Mouse (Mus musculus) CH12F3 (cell line): ENCODE measurements around the gene Cask.

ENCODE experiments used
- in situ Hi-C: fragments of 300-500 bp; cut with MboI; formaldehyde crosslinking; loops from 2 replicates; pipeline ENCODE4 v1.14.3; 2020; ENCODE audit warnings: low sequenced_read_pairs

Gene Cask

DNA sequence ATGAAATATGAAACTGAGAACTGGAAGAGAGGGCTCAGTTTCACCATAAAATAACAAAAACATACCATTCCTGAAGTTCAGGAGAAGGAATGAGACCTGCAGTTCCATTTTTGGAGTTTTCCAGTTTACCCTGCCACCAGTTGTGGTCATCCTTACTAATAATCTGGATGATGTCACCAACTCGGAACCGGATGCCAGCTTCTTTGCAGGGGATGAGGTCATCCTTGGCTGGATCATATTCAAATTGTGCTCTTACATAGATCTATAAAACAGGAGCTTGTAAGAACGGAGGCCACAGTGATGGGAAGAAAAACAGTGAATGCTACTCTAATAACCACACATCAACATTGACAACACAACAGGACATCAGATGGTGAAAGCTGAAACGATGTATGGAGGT is 302.1 kb downstream of the Cask start:
- in situ Hi-C loops: no loop called here

DNA sequence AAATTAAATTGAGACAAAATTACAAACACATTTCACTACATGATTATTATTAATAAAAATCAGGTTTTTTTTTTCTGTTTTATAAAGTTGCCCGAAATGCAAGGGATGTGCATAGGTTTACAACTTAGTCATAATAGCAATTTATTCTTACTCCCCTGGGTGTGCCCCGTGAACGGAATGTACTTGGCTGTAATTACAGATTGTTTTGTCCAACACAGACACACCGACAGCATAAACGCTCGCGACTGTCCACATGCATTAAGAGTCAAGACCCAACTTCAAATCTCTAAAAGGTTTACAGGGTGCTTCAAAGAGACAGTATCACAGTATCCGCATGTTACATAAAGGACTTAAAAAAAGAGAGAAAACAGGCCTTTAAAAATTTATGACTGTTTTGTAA is 329.9 kb downstream of the Cask start:
- in situ Hi-C loops: no loop called here

DNA sequence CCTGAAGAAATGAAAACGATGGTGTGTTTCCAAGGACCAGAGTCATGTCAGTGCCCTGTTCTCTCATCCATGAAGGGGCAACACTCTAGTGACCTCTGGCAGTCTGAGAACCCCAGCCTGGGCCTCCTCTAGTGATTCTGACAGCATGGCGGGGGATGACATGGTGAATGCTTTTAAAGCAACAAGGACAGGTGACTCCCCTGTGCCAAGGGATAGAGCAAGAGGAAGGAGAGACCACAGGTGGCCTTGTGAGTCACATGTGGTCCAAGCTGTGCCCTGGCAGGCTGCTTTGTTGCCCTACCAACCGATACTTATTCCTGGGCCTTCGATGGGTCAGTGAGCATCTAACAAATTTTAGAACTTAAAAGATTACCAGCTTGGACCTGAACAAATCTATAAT is 330.6 kb downstream of the Cask start:
- in situ Hi-C loops: no loop called here

DNA sequence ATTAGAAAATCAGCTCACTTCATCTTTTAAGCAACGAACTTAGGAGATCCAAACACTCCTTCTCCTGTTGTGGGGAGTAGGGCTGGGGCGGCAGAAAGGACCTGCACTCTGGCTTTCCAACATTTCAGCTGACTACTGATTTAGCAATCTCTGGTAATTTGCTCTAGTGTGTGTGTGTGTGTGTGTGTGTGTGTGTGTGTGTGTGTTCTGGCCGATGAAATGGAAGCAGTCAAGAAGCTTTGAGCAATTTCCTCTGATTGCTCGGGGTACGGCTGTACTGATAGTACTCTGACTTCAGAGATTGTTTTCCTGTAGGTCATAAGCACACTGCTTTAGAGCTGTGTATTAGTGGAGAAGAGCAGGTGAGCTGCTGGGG is 331.8 kb downstream of the Cask start:
- in situ Hi-C loops: no loop called here

DNA sequence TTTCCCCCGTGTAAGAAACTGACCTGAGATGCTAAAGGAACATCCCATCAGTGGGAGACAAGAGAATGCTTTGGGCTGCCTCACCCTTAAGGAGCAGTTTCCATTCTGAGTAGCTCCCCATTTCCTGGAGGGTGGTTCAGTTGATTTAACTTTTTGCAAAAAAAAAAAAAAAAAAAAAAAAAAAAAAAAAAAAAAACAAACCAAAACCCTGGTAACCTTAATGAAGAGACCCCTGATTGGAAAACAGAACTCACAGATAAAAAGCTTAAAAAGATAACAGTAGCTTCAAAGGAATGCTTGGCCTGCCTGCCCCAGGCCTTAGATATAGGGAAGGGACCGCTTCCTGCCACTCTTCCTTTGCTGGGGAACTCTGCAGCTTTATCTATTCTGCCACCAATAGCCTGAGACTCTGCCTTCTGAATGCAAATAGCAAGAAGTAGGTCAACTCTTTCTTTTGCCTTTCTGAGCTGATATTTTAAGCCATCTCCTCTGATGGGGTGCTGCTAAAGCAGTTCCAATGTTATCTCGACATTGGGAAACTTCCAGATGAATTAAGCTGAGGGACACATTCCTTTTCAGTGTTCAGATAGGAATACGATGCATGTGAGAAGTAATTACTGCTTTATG is 332.3 kb downstream of the Cask start:
- in situ Hi-C loops: no loop called here

DNA sequence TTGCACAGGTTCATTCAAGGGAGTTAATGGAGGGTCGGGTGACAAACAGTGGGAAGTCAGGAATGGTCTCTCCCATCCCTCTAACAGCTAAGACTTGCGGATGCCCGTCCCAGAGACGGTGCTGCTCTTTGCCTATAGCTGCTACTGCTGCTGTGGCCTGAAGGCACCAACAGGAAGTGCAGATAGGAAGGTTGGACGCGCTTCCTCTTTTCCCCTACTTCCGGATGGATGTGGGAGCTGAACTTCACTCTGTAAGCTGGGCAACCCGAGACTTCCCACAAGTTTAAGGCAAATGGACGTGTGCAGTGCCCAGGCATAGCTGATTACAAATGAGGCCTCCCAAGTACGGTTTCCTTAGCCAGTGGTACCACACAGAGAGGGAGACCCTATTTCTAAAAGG is 333.1 kb downstream of the Cask start:
- in situ Hi-C loops: no loop called here

DNA sequence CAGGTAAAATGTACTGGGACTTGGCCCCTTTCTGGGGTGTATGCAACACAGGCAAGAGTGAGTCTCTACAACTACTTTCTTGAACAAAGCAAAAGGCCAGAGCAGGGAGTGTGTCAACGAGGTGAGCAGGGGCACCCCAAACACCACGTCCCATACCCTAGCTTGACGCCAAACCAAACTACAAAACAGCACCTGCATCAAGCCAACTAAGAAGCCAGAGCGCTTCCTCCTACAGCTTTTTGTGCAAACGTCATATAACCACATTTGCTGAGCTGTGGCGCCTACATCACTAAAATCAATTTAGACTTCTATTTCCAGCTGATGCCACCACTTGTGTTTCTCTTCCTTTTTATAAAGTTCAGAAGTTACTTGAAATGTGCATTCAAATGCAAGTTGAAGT is 334.7 kb downstream of the Cask start:
- in situ Hi-C loops: no loop called here

DNA sequence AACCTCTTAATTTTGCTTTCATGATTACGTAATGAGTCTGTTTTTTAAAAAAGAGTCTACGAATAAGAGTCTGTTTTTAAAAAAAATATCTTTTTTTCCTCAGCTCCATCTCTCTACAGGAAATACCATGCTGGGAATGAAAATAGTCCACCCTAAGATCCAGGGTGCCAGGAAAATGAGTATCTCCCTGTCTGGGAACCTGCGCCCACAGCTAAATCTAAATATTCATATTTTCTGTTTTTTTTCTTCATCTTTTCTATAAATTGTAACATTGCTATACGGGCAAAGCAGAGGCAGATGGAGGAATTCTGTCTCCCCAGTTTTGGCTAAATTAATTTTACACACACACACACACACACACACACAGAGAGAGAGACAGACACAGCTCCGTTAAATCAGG is 337.3 kb downstream of the Cask start:
- in situ Hi-C loops: no loop called here

DNA sequence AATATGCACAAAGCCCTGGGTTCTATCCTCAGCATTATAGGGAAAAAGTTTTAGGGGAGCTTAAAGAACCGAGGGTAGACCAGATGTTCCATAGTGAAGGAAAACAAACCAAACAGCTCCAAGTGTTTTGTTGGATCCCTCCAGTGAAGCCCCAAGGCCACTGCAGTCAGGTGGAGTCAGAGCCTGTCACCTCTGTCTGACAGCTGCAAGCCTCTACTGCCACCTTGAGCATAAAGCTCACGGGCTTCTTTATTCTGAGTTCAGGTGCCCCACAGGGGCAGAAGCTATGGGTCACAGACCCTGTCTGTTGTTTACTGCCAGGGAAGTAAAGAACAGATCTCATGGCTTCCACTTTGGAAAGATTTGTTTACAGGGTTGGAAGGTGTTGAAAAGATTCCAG is 338.0 kb downstream of the Cask start:
- in situ Hi-C loops: no loop called here

DNA sequence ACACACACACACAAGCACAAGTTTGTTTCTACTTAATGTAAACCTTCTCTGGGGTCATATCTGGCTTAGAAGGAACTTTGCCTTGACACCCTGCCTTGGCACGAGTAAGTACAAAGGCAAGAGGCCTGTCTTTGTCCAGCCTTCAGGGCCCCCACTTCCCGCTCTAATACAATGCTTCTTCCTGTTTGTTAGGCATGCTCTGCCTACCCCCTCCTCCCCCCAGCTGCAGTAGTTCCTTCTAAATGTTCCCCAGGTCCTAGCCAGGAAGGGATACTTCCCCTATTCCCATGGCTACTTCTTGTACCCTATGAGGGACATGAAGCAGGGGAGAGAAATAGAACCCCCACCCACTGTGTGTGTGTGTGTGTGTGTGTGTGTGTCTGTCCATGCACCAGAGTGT is 344.8 kb downstream of the Cask start:
- in situ Hi-C loops: no loop called here

DNA sequence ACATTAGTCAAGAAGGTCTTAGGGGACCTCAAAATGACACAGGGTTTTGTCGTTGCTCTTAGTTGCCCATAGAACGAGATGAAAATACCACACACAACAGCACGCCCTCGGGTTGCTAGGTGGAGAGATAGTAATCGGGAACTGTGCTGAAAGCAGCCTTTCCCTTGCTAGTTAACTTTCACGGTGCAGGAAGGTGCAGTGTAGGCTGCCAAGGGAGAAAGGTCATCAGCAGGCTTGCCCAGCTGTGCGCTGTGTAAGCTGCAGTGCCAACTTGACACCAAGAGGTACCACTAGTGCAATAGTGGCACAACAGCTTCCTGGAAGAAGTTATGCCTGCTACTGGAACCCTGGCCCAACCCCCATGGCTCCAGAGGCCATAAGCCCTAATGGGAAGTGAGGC is 346.8 kb downstream of the Cask start:
- in situ Hi-C loops: no loop called here

DNA sequence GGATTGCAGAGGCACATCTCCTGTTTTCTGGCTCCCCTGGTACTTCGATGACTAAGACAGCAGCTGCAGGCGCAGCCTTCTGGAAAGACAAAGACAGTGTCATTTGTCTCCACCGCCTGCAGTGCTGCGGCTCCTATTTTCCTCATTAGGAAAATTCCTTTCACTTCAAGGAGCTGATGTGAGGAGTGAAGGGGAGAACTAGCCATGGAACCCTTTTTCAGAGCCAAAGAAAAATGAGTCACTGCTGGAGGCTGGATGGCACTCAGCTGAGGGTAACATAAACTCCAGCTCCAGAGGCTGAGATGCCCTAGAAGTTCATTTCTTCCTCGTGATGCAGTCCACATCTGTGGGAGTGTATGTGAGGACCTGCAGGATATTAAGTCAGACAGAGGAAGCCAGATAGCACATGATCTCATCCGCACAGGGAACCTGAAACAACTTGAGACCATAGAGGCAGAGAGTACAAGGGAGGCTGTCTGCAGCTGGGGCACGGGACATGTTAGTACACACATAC is 348.2 kb downstream of the Cask start:
- in situ Hi-C loops: no loop called here

DNA sequence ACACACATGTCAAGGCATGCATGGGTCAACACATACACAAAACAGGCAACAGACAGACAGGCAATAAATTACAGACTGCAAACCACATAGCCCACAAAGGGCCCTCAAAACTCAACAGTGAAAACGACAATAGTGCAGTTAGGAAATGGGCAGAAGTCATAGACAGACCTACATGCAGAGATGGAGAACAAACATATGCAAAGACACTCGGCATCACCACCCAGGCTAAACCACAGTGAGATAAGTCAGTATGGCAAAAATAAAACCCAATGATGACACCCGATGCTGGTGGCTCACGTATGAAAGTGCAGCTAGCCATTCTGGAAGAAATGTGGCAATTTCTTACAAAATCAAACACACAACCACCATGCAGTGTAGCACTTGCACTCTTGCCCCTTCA is 350.9 kb downstream of the Cask start:
- in situ Hi-C loops: no loop called here

DNA sequence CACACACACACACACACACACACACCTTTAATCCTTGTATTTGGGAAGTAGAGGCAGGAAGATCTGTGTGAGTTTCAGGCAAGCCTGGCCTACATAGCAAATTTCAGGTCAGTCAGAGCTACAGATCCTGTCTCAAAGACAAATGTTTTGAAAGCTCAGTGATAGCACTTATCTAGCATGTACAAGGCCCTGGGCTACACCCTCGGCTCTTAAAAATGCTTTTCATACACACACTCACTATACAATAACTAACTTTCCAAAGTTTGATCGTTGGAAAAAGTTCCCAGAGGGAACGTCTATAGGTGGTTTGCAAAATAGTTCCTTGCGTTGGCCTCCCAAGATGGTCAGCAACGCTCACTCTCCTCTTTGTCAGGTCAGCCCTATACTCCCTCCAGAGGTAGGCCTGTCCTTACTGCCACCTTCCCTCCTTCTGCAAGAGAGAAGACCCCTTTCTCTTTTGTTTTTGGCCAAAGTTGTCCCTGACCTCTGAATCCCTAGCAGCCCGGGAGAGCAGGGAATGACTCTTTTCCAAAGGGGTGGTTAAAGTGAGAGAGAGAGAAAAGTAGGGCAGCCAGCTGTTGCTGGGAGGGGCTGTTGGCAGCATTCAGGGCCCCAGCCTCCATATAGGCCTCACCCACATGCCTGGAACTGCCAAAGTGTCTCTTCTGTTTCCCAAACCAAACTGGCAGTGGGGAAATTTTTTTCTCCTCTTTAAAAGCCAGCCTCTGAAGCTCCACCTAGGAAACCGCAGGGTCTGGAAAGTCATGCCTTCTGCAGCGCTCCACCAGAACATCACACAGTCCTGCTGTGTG is 356.1 kb downstream of the Cask start:
- in situ Hi-C loops: no loop called here

DNA sequence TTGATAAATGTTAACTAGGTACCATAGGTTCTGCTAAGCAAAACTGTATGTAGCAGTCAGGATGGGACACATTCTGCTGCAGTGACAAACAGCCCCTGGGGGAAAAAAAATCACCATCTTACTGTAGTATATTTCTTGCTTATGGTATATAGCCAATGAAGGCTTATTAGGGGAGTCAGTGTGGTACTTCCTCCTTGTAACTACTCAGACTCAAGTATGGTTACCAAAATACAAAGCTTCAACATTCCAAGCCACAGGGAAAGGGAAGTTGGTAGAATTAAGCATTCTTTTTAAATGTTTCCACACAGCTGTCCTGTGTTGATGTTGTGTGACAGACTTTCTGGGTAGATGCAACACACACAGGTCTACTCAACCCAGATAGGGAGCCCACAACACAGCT is 358.2 kb downstream of the Cask start:
- in situ Hi-C loops: no loop called here

DNA sequence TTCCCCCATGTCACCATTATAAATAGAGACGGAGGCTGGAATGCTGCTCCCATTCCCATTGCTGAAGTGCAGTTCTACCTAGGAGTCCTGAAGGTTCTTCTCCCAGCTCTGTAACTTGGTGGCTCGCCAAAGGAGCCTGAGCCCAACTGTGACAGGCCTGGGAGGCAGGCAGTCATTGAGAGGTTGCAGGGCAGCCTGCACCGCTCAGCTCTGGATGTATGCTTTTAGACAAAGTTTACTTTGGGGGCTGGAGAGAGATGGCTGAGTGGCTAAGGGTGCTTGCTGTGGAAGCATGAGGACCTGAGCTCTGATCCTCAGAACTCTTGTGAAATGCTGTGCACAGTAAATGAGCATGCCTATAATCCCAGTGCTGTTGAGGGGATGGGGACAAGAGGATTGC is 360.2 kb downstream of the Cask start:
- in situ Hi-C loops: no loop called here

DNA sequence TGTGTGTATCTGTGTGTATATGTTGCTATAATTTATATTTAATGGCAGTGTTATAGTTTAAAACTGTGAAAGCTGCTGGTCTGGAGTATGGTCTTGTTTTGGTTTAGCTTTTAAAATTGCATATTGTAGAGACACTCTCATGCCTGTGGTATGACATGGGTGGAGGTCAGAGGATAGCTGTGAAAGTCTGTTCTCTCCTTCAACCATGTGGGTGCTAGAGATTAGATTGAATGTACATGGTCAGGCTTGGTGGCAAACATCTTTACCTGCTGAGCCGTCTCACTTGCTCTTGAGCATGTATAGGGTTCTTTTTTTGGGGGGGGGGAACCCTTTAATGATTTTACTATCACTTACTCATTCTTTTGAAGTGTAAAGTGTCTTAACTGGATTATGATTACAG is 361.4 kb downstream of the Cask start:
- in situ Hi-C loops: no loop called here

DNA sequence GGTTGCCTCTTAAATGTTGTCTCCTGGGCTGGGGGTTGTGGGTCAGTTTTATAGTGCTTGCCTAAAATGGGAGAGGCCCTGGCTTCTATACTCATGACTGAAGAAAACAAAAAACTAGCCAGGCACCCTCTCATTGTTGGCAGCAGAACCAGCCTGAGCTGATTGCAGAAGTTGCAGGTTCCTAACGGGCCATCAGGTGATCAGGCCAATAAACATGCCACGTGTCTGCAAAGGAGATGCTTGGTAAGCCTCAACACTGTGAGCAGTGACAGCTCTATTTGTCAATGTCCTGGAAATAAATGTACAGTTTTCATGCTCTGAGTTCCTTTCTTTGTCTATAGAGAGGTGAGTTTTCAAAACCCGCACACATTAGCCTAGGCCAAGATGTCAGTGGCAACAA is 362.2 kb downstream of the Cask start:
- in situ Hi-C loops: no loop called here

DNA sequence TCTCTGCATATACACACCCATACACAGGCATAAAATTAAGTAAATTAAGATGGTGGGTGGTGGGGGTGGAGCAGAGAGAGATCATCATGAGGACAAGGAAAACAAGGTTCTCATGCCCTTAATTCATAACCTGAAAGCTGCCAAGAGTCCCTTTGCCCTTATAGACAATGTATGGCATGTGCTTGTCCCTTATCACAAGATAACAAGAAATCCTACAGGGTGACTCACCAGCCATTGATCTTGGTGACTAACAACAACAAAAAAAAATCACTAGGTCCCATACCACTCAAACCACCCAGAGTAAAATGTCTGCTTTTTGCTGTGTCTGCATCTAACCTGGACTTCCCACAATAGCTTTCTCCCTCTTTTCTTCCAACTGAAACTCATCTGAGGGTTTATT is 366.7 kb downstream of the Cask start:
- in situ Hi-C loops: no loop called here

DNA sequence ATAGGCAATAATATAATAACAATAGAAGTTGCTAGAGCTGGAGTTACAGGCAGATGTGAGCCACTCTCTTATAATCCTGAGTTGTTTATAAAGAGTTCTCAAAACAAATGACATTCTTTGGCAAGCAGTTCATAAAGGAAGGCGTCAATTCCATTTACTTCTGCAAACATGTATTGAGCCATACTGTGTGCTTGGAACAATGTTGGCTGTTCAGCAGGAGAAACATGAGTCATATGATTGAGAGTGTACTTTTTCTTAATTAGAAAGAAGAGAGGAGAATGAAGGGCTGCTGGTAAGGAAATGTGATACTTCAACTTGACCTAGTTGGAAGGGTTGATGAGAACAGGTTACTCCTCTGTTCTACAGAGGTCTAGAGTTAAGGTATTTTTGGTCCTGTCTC is 368.6 kb downstream of the Cask start:
- in situ Hi-C loops: no loop called here

DNA sequence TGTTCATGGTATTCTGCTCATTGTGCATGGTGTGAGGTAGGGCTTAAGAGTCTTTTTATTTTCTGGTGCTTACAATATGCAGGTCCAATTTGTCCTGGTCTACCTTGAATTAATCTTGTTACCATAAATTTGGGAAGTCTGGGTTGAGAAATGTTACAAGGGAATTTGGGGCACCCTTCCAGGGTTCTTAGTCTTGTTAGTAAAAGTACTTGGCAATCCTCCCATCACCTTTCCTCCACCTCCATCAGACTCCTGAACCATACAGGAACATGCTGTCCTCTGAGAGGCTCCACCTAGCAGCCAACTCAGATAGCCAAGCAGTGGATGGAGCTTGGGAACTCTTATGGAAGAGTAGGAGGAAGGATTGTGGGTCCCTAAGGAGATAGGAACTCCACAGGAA is 371.6 kb downstream of the Cask start:
- in situ Hi-C loops: no loop called here

DNA sequence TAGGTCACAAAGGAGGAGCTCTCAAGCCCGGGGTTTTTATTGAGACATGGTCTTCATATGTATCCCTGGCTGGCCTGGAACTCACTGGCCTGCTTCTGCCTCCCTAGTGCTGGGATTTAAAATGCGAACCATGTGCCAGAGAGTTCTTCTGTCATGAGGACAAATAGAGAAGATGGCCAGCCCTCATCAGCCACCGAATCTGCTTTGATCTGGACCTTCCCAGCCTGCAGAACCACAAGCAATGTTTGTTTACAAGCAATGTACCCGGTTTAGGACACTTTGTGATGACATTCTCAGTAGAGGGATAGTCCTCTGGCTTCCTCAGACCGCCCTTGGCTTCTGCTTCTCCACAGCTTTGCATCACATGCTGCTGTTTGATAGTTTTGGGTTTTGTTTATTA is 372.9 kb downstream of the Cask start:
- in situ Hi-C loops: no loop called here

DNA sequence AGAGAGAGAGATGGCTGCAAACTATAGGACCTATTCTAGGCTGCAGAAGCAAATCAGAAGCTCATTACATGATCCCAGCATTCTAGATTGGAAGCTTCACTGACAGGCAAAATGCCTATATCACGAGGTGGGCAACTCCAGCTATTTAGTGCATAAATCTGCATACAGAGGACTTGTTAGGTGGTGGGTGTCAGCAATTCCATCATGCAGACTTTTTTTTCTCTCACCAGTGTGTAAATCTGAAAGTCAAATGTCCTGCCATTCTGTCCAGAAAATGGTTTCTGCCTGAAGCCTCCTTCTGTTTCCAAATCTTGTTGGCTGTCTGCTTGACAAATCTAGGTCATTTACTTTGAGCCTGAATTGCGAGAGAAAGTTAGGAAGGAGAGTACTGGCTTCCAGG is 373.6 kb downstream of the Cask start:
- in situ Hi-C loops: no loop called here
